Mouse (Mus musculus) testis, adult 2 months (tissue): ENCODE measurements at regions not wholly inside any gene's neighbourhood (a gene's known extent, or its start where the extent isn't known, plus 50 kb on each side); places are given as distances from the start of the nearest gene placed in this dataset.

ENCODE experiments used
- CTCF ChIP-seq: fragments of 200-500 bp; IDR thresholded peaks from 2 replicates; pipeline ENCODE4 v1.5.1; 2012; ENCODE audit warnings: low read depth, mild to moderate bottlenecking, inconsistent platforms, low read length, moderate library complexity; ENCODE audit not compliant: control insufficient read depth, insufficient read depth, insufficient replicate concordance
- POLR2A ChIP-seq: fragments of 200-500 bp; IDR thresholded peaks from 2 replicates; pipeline ENCODE4 v1.6.1; 2012; ENCODE audit warnings: low read depth, mild to moderate bottlenecking, inconsistent platforms, low read length, moderate library complexity; ENCODE audit not compliant: control insufficient read depth

- TF ChIP-seq CTCF = no peak
- TF ChIP-seq POLR2A = no peak
Measured at GRCm38 (mm10) chr3:21864391-21864790, 212.1 kb upstream of the Tbl1xr1 start.
